Mouse (Mus musculus) MEL (cell line): ENCODE measurements at regions not wholly inside any gene's neighbourhood (a gene's known extent, or its start where the extent isn't known, plus 50 kb on each side); places are given as distances from the start of the nearest gene placed in this dataset.

Experiments used
- BHLHE40 ChIP-seq: IDR thresholded peaks from 2 replicates; pipeline ENCODE4 v1.6.1; 2012; ENCODE audit warnings: low read depth, mild to moderate bottlenecking, inconsistent platforms, low read length, improper control_type of control experiment, borderline replicate concordance
- CHD1 ChIP-seq: IDR thresholded peaks from 2 replicates; pipeline ENCODE4 v1.6.1; 2012; ENCODE audit warnings: low read depth, mild to moderate bottlenecking, inconsistent platforms, low read length, improper control_type of control experiment
- CTCF ChIP-seq, 3 experiments: IDR thresholded peaks in 2 of 3; conservative IDR thresholded peaks in 1 of 3; 2 replicates each; pipeline ENCODE4 v1.5.1; 2011 to 2012; ENCODE audit warnings: low read length in 3 of 3, low read depth in 2 of 3, mild to moderate bottlenecking in 2 of 3, improper control_type of control experiment in 1 of 3, inconsistent platforms in 1 of 3, mixed read lengths in 1 of 3, moderate library complexity in 1 of 3; ENCODE audit not compliant: control insufficient read depth in 1 of 3, insufficient read depth in 1 of 3, poor library complexity in 1 of 3, severe bottlenecking in 1 of 3
- MXI1 ChIP-seq: IDR thresholded peaks from 2 replicates; pipeline ENCODE4 v1.6.1; 2011; ENCODE audit warnings: mild to moderate bottlenecking, low read depth, low read length, improper control_type of control experiment
- MYB ChIP-seq: IDR thresholded peaks from 2 replicates; pipeline ENCODE4 v1.6.1; 2011; ENCODE audit warnings: mild to moderate bottlenecking, low read depth, low read length, improper control_type of control experiment
- POLR2AphosphoS2 ChIP-seq: IDR thresholded peaks from 2 replicates; pipeline ENCODE4 v1.6.1; 2011; ENCODE audit warnings: low read length, improper control_type of control experiment
- RAD21 ChIP-seq: IDR thresholded peaks from 2 replicates; pipeline ENCODE4 v1.6.1; 2011; ENCODE audit warnings: mild to moderate bottlenecking, low read depth, low read length, improper control_type of control experiment
- SIN3A ChIP-seq: IDR thresholded peaks from 2 replicates; pipeline ENCODE4 v1.6.1; 2012; ENCODE audit warnings: low read length, improper control_type of control experiment, inconsistent platforms
- TBP ChIP-seq: IDR thresholded peaks from 2 replicates; pipeline ENCODE4 v1.8.0; 2011; ENCODE audit warnings: low read depth, low read length, improper control_type of control experiment
- TCF12 ChIP-seq: IDR thresholded peaks from 2 replicates; pipeline ENCODE4 v1.6.1; 2014; ENCODE audit warnings: low read depth, mild to moderate bottlenecking, inconsistent platforms, low read length, improper control_type of control experiment, moderate library complexity
- UBTF ChIP-seq: IDR thresholded peaks from 2 replicates; pipeline ENCODE4 v1.6.1; 2012; ENCODE audit warnings: low read depth, mild to moderate bottlenecking, inconsistent platforms, low read length, improper control_type of control experiment, moderate library complexity, borderline replicate concordance; ENCODE audit not compliant: insufficient read depth
- USF2 ChIP-seq, 2 experiments: IDR thresholded peaks; 2 replicates each; pipeline ENCODE4 v1.6.1; 2011 to 2012; ENCODE audit warnings: improper control_type of control experiment in 2 of 2, low read length in 2 of 2, borderline replicate concordance in 1 of 2, inconsistent platforms in 1 of 2, low read depth in 1 of 2, mild to moderate bottlenecking in 1 of 2; ENCODE audit not compliant: insufficient read depth in 1 of 2

DNA sequence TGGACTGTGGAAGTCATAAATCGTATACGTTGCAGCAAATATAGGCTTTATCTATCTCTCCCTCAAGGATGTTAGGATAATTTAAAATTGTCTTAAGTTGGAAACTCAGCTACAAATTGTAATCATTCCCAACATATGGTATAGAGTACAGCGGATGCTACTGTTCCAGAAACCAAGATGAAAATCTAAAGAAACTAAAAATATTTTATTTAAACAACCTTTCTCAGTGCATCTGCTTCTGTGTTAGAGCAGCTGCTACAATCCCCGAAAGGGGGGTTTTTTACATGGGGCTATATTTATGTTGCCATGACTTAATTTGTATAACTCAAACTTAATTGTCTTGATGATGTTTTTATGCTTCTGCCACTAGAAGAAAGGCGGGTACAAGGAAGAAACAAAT, 520.3 kb downstream of the Kif20b start:
- TF ChIP-seq UBTF (no peak), BHLHE40 (no peak), POLR2AphosphoS2 (no peak), CTCF (IDR thresholded peaks at IDR 0.05 in 2 of 3, conservative IDR thresholded peaks at IDR 0.05 in 1 of 3; ENCODE audit: control insufficient read depth in 1 of 3, insufficient read depth in 1 of 3, low read depth in 2 of 3, low read length in 3 of 3, poor library complexity in 1 of 3, severe bottlenecking in 1 of 3) (no peak), CHD1 (no peak), TBP (no peak), TCF12 (no peak), SIN3A (no peak), MXI1 (no peak), RAD21 (no peak), MYB (no peak), USF2 (IDR thresholded peaks at IDR 0.05; ENCODE audit: borderline replicate concordance in 1 of 2, insufficient read depth in 1 of 2, low read depth in 1 of 2, low read length in 2 of 2) (no peak)
